Mouse (Mus musculus) frontal cortex, adult (tissue): ENCODE measurements at regions not wholly inside any gene's neighbourhood (a gene's known extent, or its start where the extent isn't known, plus 50 kb on each side); places are given as distances from the start of the nearest gene placed in this dataset.

ENCODE experiments used
- ATAC-seq: cut with Nextera tagmentation; 2 replicates; pipeline ENCODE4 v1.9.2; 2017; ENCODE audit warnings: mild to moderate bottlenecking, moderate library complexity, mixed read lengths; ENCODE audit not compliant: low TSS enrichment

DNA sequence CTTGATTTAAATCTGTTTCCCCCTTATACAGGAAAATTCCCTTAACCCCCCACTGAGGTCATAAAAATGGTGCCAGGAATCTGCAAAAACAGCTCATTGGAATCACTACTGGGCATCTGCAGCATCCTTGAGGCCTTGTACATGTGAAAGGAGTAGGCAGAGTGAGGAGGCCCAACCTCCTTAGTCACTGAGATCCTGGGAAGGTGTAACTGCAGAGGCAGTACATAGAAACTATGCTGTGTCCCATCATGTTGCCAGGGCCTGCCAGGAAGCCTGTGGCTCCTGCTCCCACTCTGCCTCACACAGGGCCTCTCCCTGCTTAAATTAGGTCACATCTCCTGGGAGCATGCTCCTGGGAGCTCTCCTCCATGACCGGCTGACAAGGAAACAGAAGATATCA, 85.7 kb upstream of the Gm9972 start:
- peak; percentile 84 for ATAC-seq

DNA sequence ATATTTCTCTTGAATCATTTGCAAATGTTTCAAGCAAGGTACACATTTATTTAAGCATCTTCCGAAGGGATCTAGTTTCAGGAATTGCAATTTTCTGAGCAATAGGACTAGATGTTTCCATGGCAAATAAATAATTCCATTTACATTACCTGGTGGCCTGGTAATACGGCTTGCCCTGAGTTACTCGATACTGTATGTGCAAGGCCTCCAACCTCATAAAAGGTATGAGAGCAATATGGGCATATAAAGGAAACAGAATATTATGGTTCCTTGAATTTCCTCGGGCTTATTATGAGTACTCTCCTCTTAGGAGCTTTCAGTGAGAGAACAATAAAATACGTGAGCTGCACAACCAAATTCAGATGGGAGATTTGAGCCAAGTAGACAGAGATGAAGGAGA, 81.4 kb upstream of the Gm9972 start:
- no peak for ATAC-seq

DNA sequence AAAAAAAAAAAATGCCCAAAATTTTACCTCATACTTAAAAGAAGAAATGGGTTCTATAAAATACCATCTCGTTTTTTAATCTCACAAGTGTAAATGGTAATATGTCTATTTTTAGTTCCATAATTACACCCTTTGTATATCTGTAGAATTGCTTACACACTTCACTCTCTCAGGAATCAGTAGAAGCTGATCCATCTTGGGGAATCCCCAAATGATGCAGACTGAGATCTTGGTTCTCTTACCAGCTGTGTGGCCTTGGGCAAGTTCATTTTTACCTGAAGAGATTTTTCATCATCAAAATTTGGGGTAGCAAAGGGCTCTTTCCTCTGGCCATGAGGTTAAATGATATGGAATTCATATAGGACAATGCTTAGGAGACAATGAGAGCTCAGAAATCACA, 69.8 kb upstream of the Gm9972 start:
- ATAC-seq, result no peak

DNA sequence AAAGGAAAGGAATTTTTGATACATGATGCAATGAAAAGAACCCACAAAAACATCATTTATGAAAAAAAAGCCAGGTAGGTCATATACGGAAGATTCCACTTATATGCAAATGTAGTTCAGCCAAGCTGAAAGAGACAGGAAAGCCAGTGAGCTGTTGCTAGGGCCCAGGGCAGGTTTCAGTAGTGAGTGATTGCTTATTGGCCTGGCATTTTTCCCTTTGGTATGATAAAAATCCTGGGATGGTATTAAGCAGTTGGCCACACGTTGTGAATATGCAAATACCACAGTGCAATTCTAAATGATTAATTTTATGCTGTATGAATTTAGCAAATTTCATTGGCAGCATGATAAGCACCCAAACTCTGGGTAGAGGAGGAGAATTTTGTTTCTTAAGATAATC, 57.3 kb upstream of the Gm9972 start:
- ATAC-seq, result no peak
